Mouse (Mus musculus): ENCODE data around the gene Dbt. TPM values are rescaled to one million over a fixed set of nuclear protein-coding genes. Genes with fewer than 3 reads are reported as not detected.

Dbt gene
- total RNA-seq, 1 experiment from 2014 or later = 8.7 TPM

Other genes with a start within 250 kb of the Dbt start
- gene Cdc14a, start 89.0 kb upstream of the Dbt start, total RNA-seq (2017) = 27.2 to 31.3 TPM (median 28.2 TPM) in 3 replicates
- 18.9 to 23.4 TPM (median 19.3 TPM) in 3 replicates for gene Rtca, start 4.9 kb upstream of the Dbt start, total RNA-seq (2017)
- 1.6 TPM in 1 of 3 replicates, not detected in the others for gene Lrrc39, start 49.9 kb downstream of the Dbt start, total RNA-seq (2017)
- gene Sass6, start 81.9 kb downstream of the Dbt start, total RNA-seq (2017) = 15.1 to 20.6 TPM (median 19.1 TPM) in 3 replicates
- 56.2 to 58.5 TPM (median 58.1 TPM) in 3 replicates for gene Trmt13, start 101.5 kb downstream of the Dbt start, total RNA-seq (2017)
- gene Mfsd14a, start 149.6 kb downstream of the Dbt start, total RNA-seq (2017) = 99.6 to 106 TPM (median 102 TPM) in 3 replicates
- not detected in 3 replicates for gene Gm43191, start 168.2 kb downstream of the Dbt start, total RNA-seq (2017)
- 59.2 to 79.8 TPM (median 73.4 TPM) in 3 replicates for gene Slc35a3, start 199.8 kb downstream of the Dbt start, total RNA-seq (2017)